Mouse (Mus musculus) ES-E14 (cell line): Measurements from ENCODE around the gene Yipf1.

Experiments used
- CHD2 ChIP-seq: IDR thresholded peaks from 2 replicates; pipeline ENCODE4 v1.6.1; 2014; ENCODE audit warnings: mild to moderate bottlenecking, low read depth, low read length, inconsistent platforms
- HCFC1 ChIP-seq: IDR thresholded peaks from 2 replicates; pipeline ENCODE4 v1.6.1; 2012; ENCODE audit warnings: low read length, inconsistent platforms, borderline replicate concordance; ENCODE audit not compliant: insufficient read depth
- MAFK ChIP-seq: IDR thresholded peaks from 2 replicates; pipeline ENCODE4 v1.6.1; 2014; ENCODE audit warnings: mild to moderate bottlenecking, low read depth, low read length, inconsistent platforms; ENCODE audit not compliant: insufficient read depth
- ZC3H11A ChIP-seq: IDR thresholded peaks from 2 replicates; pipeline ENCODE4 v1.6.1; 2012; ENCODE audit warnings: low read depth, mild to moderate bottlenecking, inconsistent platforms, low read length, borderline replicate concordance
- ZNF384 ChIP-seq: IDR thresholded peaks from 2 replicates; pipeline ENCODE4 v1.6.1; 2012; ENCODE audit warnings: low read depth, low read length, inconsistent platforms

- TF ChIP-seq MAFK: no peak
- no peak for TF ChIP-seq HCFC1
- TF ChIP-seq ZNF384: no peak
- TF ChIP-seq ZC3H11A: no peak
- no peak for TF ChIP-seq CHD2
These were observed 66.7 kb downstream of the Yipf1 start for GRCm38 (mm10) chr4:107380871-107381270.
